Mouse (Mus musculus) thymus, postnatal 10 days (tissue): ENCODE measurements around the gene Dync1li1.

Experiments used
- DNase-seq, 2 experiments: peaks; one replicate each; pipeline ENCODE4 v3.0.0; 2021; ENCODE audit warnings: low spot score in 2 of 2

Dync1li1 gene

GRCm38 (mm10) chr9:114767507-114767906, 78.9 kb downstream of the Dync1li1 start:
- DNase-seq = no peak

DNA sequence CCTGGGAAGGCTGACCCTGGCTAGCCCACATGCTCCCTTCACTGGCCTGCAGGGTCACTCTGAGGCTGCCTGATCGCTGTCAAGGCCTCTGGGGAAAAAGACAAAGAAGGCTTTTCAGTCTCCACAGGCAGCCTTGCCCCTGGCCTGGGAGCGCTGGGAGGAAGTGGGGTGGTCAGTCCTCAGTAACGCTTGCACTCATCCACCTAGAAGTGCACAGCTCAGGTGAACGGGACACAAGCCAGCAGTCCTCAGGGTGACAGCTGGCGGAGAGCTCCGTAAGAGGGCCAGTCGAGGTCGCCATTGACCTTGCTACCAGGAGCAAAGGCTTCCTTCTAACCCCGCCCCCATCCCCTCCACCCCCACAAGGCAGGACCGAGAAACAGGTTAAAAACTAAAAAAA, 79.5 kb downstream of the Dync1li1 start:
- no peak for DNase-seq

GRCm38 (mm10) chr9:114770224-114770623, 81.6 kb downstream of the Dync1li1 start:
- DNase-seq = peak in 1 of 2 experiments; percentile 42

- DNase-seq = no peak
These were observed 83.0 kb downstream of the Dync1li1 start for GRCm38 (mm10) chr9:114771565-114771964.
